Mouse (Mus musculus) testis, adult 2 months (tissue): Measurements from ENCODE around the gene Syde2. TPM values are rescaled to one million over a fixed set of nuclear protein-coding genes. Genes with fewer than 3 reads are reported as not detected.

ENCODE experiments used
- H3K27ac ChIP-seq: fragments of 200-500 bp; 2 replicates; pipeline ENCODE4 v1.5.1; 2012; ENCODE audit warnings: low read depth, low read length; ENCODE audit not compliant: control insufficient read depth, insufficient read depth
- H3K27me3 ChIP-seq: fragments of 200-500 bp; 2 replicates; pipeline ENCODE4 v1.6.1; 2012; ENCODE audit warnings: mild to moderate bottlenecking, low read length, moderate library complexity; ENCODE audit not compliant: control insufficient read depth, insufficient read depth
- H3K36me3 ChIP-seq: fragments of 200-500 bp; 2 replicates; pipeline ENCODE4 v1.6.1; 2012; ENCODE audit warnings: mild to moderate bottlenecking, low read length; ENCODE audit not compliant: control insufficient read depth, insufficient read depth
- H3K4me1 ChIP-seq: fragments of 200-500 bp; 2 replicates; pipeline ENCODE4 v1.6.1; 2012; ENCODE audit warnings: low read length; ENCODE audit not compliant: control insufficient read depth, insufficient read depth
- H3K4me3 ChIP-seq: fragments of 200-500 bp; 2 replicates; pipeline ENCODE4 v1.5.1; 2012; ENCODE audit warnings: low read depth, mild to moderate bottlenecking, low read length, moderate library complexity, mixed read lengths; ENCODE audit not compliant: control insufficient read depth
- CTCF ChIP-seq: fragments of 200-500 bp; IDR thresholded peaks from 2 replicates; pipeline ENCODE4 v1.5.1; 2012; ENCODE audit warnings: low read depth, mild to moderate bottlenecking, inconsistent platforms, low read length, moderate library complexity; ENCODE audit not compliant: control insufficient read depth, insufficient read depth, insufficient replicate concordance
- POLR2A ChIP-seq: fragments of 200-500 bp; IDR thresholded peaks from 2 replicates; pipeline ENCODE4 v1.6.1; 2012; ENCODE audit warnings: low read depth, mild to moderate bottlenecking, inconsistent platforms, low read length, moderate library complexity; ENCODE audit not compliant: control insufficient read depth
- polyA plus RNA-seq: library from polyadenylated mRNA; depleted of rRNA; stranded (reverse); fragments of >200 nt; gene quantifications from 2 replicates; pipeline ENCODE4 v1.2.3, GENCODE M21; 2012

The Syde2 gene
- polyA plus RNA-seq, 1 experiment: 0.77 TPM

- Histone ChIP-seq H3K36me3 (no peaks in the 10 kb centered on the region), H3K4me3 (no peak overlapping the region), H3K27ac (no peak overlapping the region), H3K27me3 (no peaks in the 10 kb centered on the region), H3K4me1 (no peaks in the 10 kb centered on the region)
- TF ChIP-seq POLR2A (no peak), CTCF (no peak)
Measured at GRCm38 (mm10) chr3:146017521-146017920, 29.9 kb downstream of the Syde2 start.

- H3K36me3 ChIP-seq: no peaks in the 10 kb centered on the region
- TF ChIP-seq POLR2A: no peak
- TF ChIP-seq CTCF: no peak
- H3K4me3 ChIP-seq: no peak overlapping the region
- H3K27ac ChIP-seq: no peak overlapping the region
- H3K27me3 ChIP-seq: no peaks in the 10 kb centered on the region
- no peaks in the 10 kb centered on the region for H3K4me1 ChIP-seq
Measured at GRCm38 (mm10) chr3:146022232-146022631, 34.6 kb downstream of the Syde2 start.

- H3K27me3 ChIP-seq: no peaks in the 10 kb centered on the region
- H3K36me3 ChIP-seq: no peaks in the 10 kb centered on the region
- no peak overlapping the region for H3K4me3 ChIP-seq
- H3K27ac ChIP-seq: no peak overlapping the region
- H3K4me1 ChIP-seq: no peaks in the 10 kb centered on the region
- TF ChIP-seq POLR2A (no peak), CTCF (no peak)
Measured at GRCm38 (mm10) chr3:146024746-146025145, 37.1 kb downstream of the Syde2 start.

GRCm38 (mm10) chr3:146025499-146025898, 37.8 kb downstream of the Syde2 start:
- Histone ChIP-seq H3K4me3 (no peak overlapping the region), H3K4me1 (no peaks in the 10 kb centered on the region), H3K27me3 (no peaks in the 10 kb centered on the region), H3K36me3 (no peaks in the 10 kb centered on the region), H3K27ac (no peak overlapping the region)
- TF ChIP-seq POLR2A (no peak), CTCF (no peak)

- Histone ChIP-seq H3K4me3 (no peak overlapping the region), H3K27ac (no peak overlapping the region), H3K36me3 (no peaks in the 10 kb centered on the region), H3K27me3 (no peaks in the 10 kb centered on the region), H3K4me1 (no peaks in the 10 kb centered on the region)
- TF ChIP-seq CTCF: no peak
- no peak for TF ChIP-seq POLR2A
Measured at GRCm38 (mm10) chr3:146027116-146027515, 39.4 kb downstream of the Syde2 start.

GRCm38 (mm10) chr3:146028406-146028805, 40.7 kb downstream of the Syde2 start:
- no peaks in the 10 kb centered on the region for H3K36me3 ChIP-seq
- H3K4me1 ChIP-seq: no peaks in the 10 kb centered on the region
- H3K27ac ChIP-seq: no peak overlapping the region
- TF ChIP-seq CTCF (no peak), POLR2A (no peak)
- H3K27me3 ChIP-seq: no peaks in the 10 kb centered on the region
- no peak overlapping the region for H3K4me3 ChIP-seq

- Histone ChIP-seq H3K4me3 (no peak overlapping the region), H3K27ac (no peak overlapping the region), H3K36me3 (no peaks in the 10 kb centered on the region), H3K27me3 (no peaks in the 10 kb centered on the region), H3K4me1 (no peaks in the 10 kb centered on the region)
- TF ChIP-seq POLR2A (no peak), CTCF (no peak)
Measured at GRCm38 (mm10) chr3:146029234-146029633, 41.6 kb downstream of the Syde2 start.
